Mouse (Mus musculus) heart, adult 2 months (tissue): ENCODE measurements around the gene Rab28.

Source experiments
- CTCF ChIP-seq: fragments of 200-600 bp; IDR thresholded peaks from 2 replicates; pipeline ENCODE4 v1.8.1; 2022; ENCODE audit warnings: antibody characterized with exemption, mild to moderate bottlenecking, moderate library complexity
- EP300 ChIP-seq: fragments of 200-500 bp; IDR thresholded peaks from 2 replicates; pipeline ENCODE4 v1.6.1; 2011; ENCODE audit warnings: low read depth, low read length, control low read depth; ENCODE audit not compliant: insufficient read depth
- POLR2A ChIP-seq: fragments of 200-500 bp; IDR thresholded peaks from 2 replicates; pipeline ENCODE4 v1.6.1; 2011; ENCODE audit warnings: mild to moderate bottlenecking, low read depth, low read length, control low read depth; ENCODE audit not compliant: insufficient read depth

GRCm38 (mm10) chr5:41727017-41727416 is 19.1 kb upstream of the Rab28 start:
- TF ChIP-seq POLR2A (no peak), CTCF (no peak), EP300 (no peak)
